Mouse (Mus musculus) myocyte (in vitro differentiated cells): ENCODE data around the gene Snx29. TPM values are rescaled to one million over a fixed set of nuclear protein-coding genes. Genes with fewer than 3 reads are reported as not detected.

Experiments used
- H3K27me3 ChIP-seq: one replicate; pipeline ENCODE4 v1.6.1; 2011; ENCODE audit not compliant: control insufficient read depth, insufficient read depth, insufficient read length
- H3K36me3 ChIP-seq: one replicate; pipeline ENCODE4 v1.6.1; 2011; ENCODE audit not compliant: control insufficient read depth, insufficient read depth
- H3K4me2 ChIP-seq: one replicate; pipeline ENCODE4 v1.6.1; 2011; ENCODE audit warnings: low read depth, control low read depth
- H3K4me3 ChIP-seq: one replicate; pipeline ENCODE4 v1.5.1; 2011; ENCODE audit warnings: mild to moderate bottlenecking, control low read depth, moderate library complexity
- H3K79me2 ChIP-seq: one replicate; pipeline ENCODE4 v1.6.1; 2011; ENCODE audit not compliant: control insufficient read depth, insufficient read depth
- H3ac ChIP-seq: one replicate; pipeline ENCODE4 v1.6.1; 2011; ENCODE audit not compliant: control insufficient read depth, insufficient read length
- CEBPB ChIP-seq: IDR thresholded peaks from 2 replicates; pipeline ENCODE4 v1.6.1; 2011; ENCODE audit warnings: mild to moderate bottlenecking, moderate library complexity; ENCODE audit not compliant: poor library complexity, insufficient read depth, severe bottlenecking
- E2F4 ChIP-seq: IDR thresholded peaks from one replicate; pipeline ENCODE4 v1.6.1; 2011; ENCODE audit warnings: mild to moderate bottlenecking, control low read depth, moderate library complexity; ENCODE audit not compliant: insufficient read depth
- MAX ChIP-seq: IDR thresholded peaks from one replicate; pipeline ENCODE4 v1.6.1; 2011; ENCODE audit warnings: low read depth, mild to moderate bottlenecking, control low read depth
- MYOD1 ChIP-seq, 3 experiments: IDR thresholded peaks; one replicate each; pipeline ENCODE4 v1.6.1; 2011; ENCODE audit warnings: control low read depth in 2 of 3, low read depth in 2 of 3, mild to moderate bottlenecking in 2 of 3, moderate library complexity in 1 of 3; ENCODE audit not compliant: insufficient read length in 2 of 3, control insufficient read depth in 1 of 3
- MYOG ChIP-seq, 3 experiments: IDR thresholded peaks; one replicate each; pipeline ENCODE4 v1.6.1; 2011; ENCODE audit warnings: control low read depth in 2 of 3, low read depth in 2 of 3, mild to moderate bottlenecking in 2 of 3; ENCODE audit not compliant: insufficient read length in 2 of 3, control insufficient read depth in 1 of 3, insufficient read depth in 1 of 3
- POLR2A ChIP-seq: IDR thresholded peaks from one replicate; pipeline ENCODE4 v1.6.1; 2011; ENCODE audit warnings: low read depth, mild to moderate bottlenecking, control low read depth, moderate library complexity; ENCODE audit not compliant: insufficient read length
- POLR2AphosphoS2 ChIP-seq: IDR thresholded peaks from one replicate; pipeline ENCODE4 v1.6.1; 2011; ENCODE audit warnings: low read depth, control low read depth; ENCODE audit not compliant: insufficient read length
- REST ChIP-seq: IDR thresholded peaks from one replicate; pipeline ENCODE4 v1.6.1; 2011; ENCODE audit warnings: mild to moderate bottlenecking, control low read depth, moderate library complexity; ENCODE audit not compliant: insufficient read depth, insufficient read length
- SRF ChIP-seq: IDR thresholded peaks from one replicate; pipeline ENCODE4 v1.6.1; 2011; ENCODE audit warnings: low read depth; ENCODE audit not compliant: control insufficient read depth, insufficient read length
- TCF12 ChIP-seq: IDR thresholded peaks from one replicate; pipeline ENCODE4 v1.6.1; 2011; ENCODE audit warnings: mild to moderate bottlenecking, control low read depth; ENCODE audit not compliant: poor library complexity, insufficient read depth, severe bottlenecking
- TCF3 ChIP-seq: IDR thresholded peaks from one replicate; pipeline ENCODE4 v1.6.1; 2011; ENCODE audit warnings: low read depth, control low read depth; ENCODE audit not compliant: insufficient read length
- USF1 ChIP-seq: IDR thresholded peaks from one replicate; pipeline ENCODE4 v1.6.1; 2011; ENCODE audit warnings: low read depth, mild to moderate bottlenecking, control low read depth, moderate library complexity
- polyA plus RNA-seq: library from polyadenylated mRNA; unstranded; fragments of >200 nt; fragmentation: generic; extraction: Trizol; gene quantifications from one replicate; pipeline ENCODE4 v1.2.1, GENCODE M21; 2012; ENCODE audit warnings: missing spikeins

The Snx29 gene
- polyA plus RNA-seq, 1 experiment = 1.7 TPM

- Histone ChIP-seq H3K4me2 (no peak overlapping the region), H3K4me3 (no peak overlapping the region), H3K79me2 (no peaks in the 10 kb centered on the region), H3K36me3 (no peaks in the 10 kb centered on the region), H3ac (no peak overlapping the region), H3K27me3 (no peaks in the 10 kb centered on the region)
- TF ChIP-seq TCF3 = no peak
- TF ChIP-seq TCF12 = peak; percentile 20
- peak in 2 of 3 experiments; percentile 56 to 78 for TF ChIP-seq MYOD1 (IDR thresholded peaks at IDR 0.05; ENCODE audit: control insufficient read depth in 1 of 3, insufficient read length in 2 of 3, low read depth in 2 of 3)
- TF ChIP-seq MYOG (IDR thresholded peaks at IDR 0.05; ENCODE audit: control insufficient read depth in 1 of 3, insufficient read depth in 1 of 3, insufficient read length in 2 of 3, low read depth in 2 of 3) = peak; percentile 24 to 68 (median 49)
Observed at GRCm38 (mm10) chr16:11532592-11532991, 209.9 kb downstream of the Snx29 start.

DNA sequence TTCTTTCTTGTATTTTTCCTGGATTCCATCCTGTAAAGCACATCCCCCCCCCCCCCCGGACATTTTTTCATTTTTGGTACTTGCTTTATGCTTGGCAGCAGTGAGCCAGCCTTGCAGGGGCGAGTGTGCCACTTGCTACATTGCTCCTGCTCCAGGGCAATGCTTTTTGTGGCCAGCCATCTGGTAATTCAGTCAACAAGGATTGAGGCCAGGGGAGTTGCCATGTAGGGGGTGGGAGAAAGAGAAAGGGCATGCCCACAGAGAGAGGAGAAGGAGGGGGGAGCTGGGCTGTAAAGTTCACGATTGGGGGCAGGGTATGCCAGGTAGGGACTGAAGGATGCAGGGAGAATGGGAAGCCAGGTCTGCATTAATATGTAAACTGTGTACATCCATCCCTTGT lies 210.7 kb downstream of the Snx29 start:
- no peak for TF ChIP-seq MAX
- no peak for TF ChIP-seq POLR2AphosphoS2
- TF ChIP-seq REST = no peak
- no peak for TF ChIP-seq CEBPB
- no peak for TF ChIP-seq TCF12
- no peak for TF ChIP-seq TCF3
- no peak for TF ChIP-seq POLR2A
- TF ChIP-seq MYOD1 (IDR thresholded peaks at IDR 0.05; ENCODE audit: control insufficient read depth in 1 of 3, insufficient read length in 2 of 3, low read depth in 2 of 3) = no peak
- no peak for TF ChIP-seq E2F4
- TF ChIP-seq MYOG (IDR thresholded peaks at IDR 0.05; ENCODE audit: control insufficient read depth in 1 of 3, insufficient read depth in 1 of 3, insufficient read length in 2 of 3, low read depth in 2 of 3) = no peak
- TF ChIP-seq SRF = no peak
- H3ac ChIP-seq = no peak overlapping the region
- no peaks in the 10 kb centered on the region for H3K36me3 ChIP-seq
- H3K4me3 ChIP-seq = no peak overlapping the region
- H3K79me2 ChIP-seq = no peaks in the 10 kb centered on the region
- H3K4me2 ChIP-seq = no peak overlapping the region
- no peaks in the 10 kb centered on the region for H3K27me3 ChIP-seq

GRCm38 (mm10) chr16:11537663-11538062 lies 215.0 kb downstream of the Snx29 start:
- Histone ChIP-seq H3ac (no peak overlapping the region), H3K4me3 (no peak overlapping the region), H3K79me2 (no peaks in the 10 kb centered on the region), H3K4me2 (no peak overlapping the region), H3K36me3 (no peaks in the 10 kb centered on the region), H3K27me3 (no peaks in the 10 kb centered on the region)
- TF ChIP-seq REST = no peak
- TF ChIP-seq USF1 = no peak
- no peak for TF ChIP-seq TCF3
- TF ChIP-seq MYOG (IDR thresholded peaks at IDR 0.05; ENCODE audit: control insufficient read depth in 1 of 3, insufficient read depth in 1 of 3, insufficient read length in 2 of 3, low read depth in 2 of 3) = no peak
- TF ChIP-seq SRF = no peak
- no peak for TF ChIP-seq POLR2AphosphoS2
- TF ChIP-seq CEBPB = no peak
- no peak for TF ChIP-seq POLR2A
- no peak for TF ChIP-seq TCF12
- TF ChIP-seq E2F4 = no peak
- no peak for TF ChIP-seq MYOD1 (IDR thresholded peaks at IDR 0.05; ENCODE audit: control insufficient read depth in 1 of 3, insufficient read length in 2 of 3, low read depth in 2 of 3)

DNA sequence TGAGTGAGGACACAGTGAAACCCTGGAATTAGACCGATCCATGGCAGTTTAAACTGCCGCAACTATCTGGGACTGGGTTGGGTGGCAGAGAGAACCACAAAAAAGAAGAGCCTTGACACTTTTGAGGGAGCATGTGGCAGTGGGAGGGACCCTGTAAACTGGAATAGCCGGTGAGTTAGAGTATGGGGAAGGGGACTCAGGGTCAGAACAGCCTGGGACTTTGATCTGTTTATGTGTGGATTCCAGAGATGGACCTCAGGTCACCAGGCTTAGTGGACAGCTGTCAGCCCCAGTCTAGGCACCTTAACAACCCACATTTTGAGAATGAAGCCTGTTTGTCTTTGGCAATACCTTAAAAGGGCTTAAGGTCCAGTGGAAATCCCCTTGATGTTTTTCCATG lies 215.5 kb downstream of the Snx29 start:
- Histone ChIP-seq H3K4me3 (no peak overlapping the region), H3K36me3 (no peaks in the 10 kb centered on the region), H3K79me2 (no peaks in the 10 kb centered on the region), H3K27me3 (no peaks in the 10 kb centered on the region), H3K4me2 (no peak overlapping the region), H3ac (no peak overlapping the region)
- TF ChIP-seq E2F4 (no peak), REST (no peak), USF1 (no peak), MAX (no peak), TCF3 (no peak), TCF12 (no peak), MYOD1 (IDR thresholded peaks at IDR 0.05; ENCODE audit: control insufficient read depth in 1 of 3, insufficient read length in 2 of 3, low read depth in 2 of 3) (no peak), SRF (no peak), CEBPB (no peak), POLR2AphosphoS2 (no peak), MYOG (IDR thresholded peaks at IDR 0.05; ENCODE audit: control insufficient read depth in 1 of 3, insufficient read depth in 1 of 3, insufficient read length in 2 of 3, low read depth in 2 of 3) (no peak)

DNA sequence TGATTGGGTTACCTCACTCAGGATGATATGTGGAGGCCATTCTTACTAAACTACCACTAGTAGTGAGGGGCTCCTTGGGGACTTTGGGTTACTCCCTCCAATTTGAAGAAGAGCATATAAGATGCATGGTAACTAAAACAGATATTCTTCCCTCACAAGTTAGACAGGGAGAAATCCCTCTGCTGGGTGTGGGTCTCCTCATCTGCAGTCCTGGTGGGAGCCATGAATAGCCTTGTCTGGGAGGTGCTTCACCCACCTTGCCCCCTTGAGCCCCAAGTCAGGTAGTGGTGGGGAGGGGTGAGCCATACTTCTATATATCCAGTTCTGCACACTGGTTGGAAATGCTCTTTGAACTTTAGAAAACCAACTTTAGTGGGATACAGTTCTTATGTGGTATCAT lies 218.3 kb downstream of the Snx29 start:
- Histone ChIP-seq H3K4me2 (no peak overlapping the region), H3ac (no peak overlapping the region), H3K36me3 (no peaks in the 10 kb centered on the region), H3K27me3 (no peaks in the 10 kb centered on the region), H3K4me3 (no peak overlapping the region), H3K79me2 (no peaks in the 10 kb centered on the region)
- TF ChIP-seq MYOG (IDR thresholded peaks at IDR 0.05; ENCODE audit: control insufficient read depth in 1 of 3, insufficient read depth in 1 of 3, insufficient read length in 2 of 3, low read depth in 2 of 3) (no peak), CEBPB (no peak), TCF3 (no peak), REST (no peak), SRF (no peak), MAX (no peak), USF1 (no peak), TCF12 (no peak), POLR2A (no peak), MYOD1 (IDR thresholded peaks at IDR 0.05; ENCODE audit: control insufficient read depth in 1 of 3, insufficient read length in 2 of 3, low read depth in 2 of 3) (no peak), POLR2AphosphoS2 (no peak), E2F4 (no peak)
